Mouse (Mus musculus): ENCODE data around the gene Ptp4a2. TPM values are rescaled to one million over a fixed set of nuclear protein-coding genes. Genes with fewer than 3 reads are reported as not detected.

The Ptp4a2 gene
- polyA plus RNA-seq, 1 experiment from 2014 or later = 321 TPM

- TF ChIP-seq CTCF (IDR thresholded peaks at IDR 0.05; ENCODE audit: low read depth) = no peak
- ATAC-seq = no peak
- no peak overlapping the region for H3K4me2 ChIP-seq (replicated peaks; ENCODE audit: low read depth)
- H3K4me1 ChIP-seq (replicated peaks; ENCODE audit: control insufficient read depth, insufficient read depth, low read length) = no peaks in the 10 kb centered on the region
- no peak overlapping the region for H3K4me3 ChIP-seq (ENCODE audit: low read depth, low read length)
- H3K27me3 ChIP-seq (replicated peaks; ENCODE audit: control insufficient read depth, insufficient read depth, low read length) = no peaks in the 10 kb centered on the region
- peaks cover 23% of the 10 kb centered on the region for H3K36me3 ChIP-seq (ENCODE audit: control insufficient read depth, insufficient read depth)
- H3K9ac ChIP-seq (ENCODE audit: low read depth, low read length) = no peak overlapping the region
- H3K27ac ChIP-seq (ENCODE audit: low read depth, low read length) = no peak overlapping the region
- 81% methylated on average over 3 of the region's 3 CpGs for WGBS
- H3K9me3 ChIP-seq (ENCODE audit: control insufficient read depth) = no peaks in the 10 kb centered on the region
Observed at GRCm38 (mm10) chr4:129851861-129852260, 40.8 kb downstream of the Ptp4a2 start.

- ATAC-seq = no peak
- H3K36me3 ChIP-seq (ENCODE audit: control insufficient read depth, insufficient read depth) = peaks cover 14% of the 10 kb centered on the region
- 81% methylated on average over 2 of the region's 2 CpGs for WGBS
Observed at GRCm38 (mm10) chr4:129853053-129853452, 42.0 kb downstream of the Ptp4a2 start.

GRCm38 (mm10) chr4:129853996-129854395, 43.0 kb downstream of the Ptp4a2 start:
- Histone ChIP-seq H3K27ac (ENCODE audit: low read depth, low read length) (no peak overlapping the region), H3K9me3 (ENCODE audit: control insufficient read depth) (no peaks in the 10 kb centered on the region), H3K4me2 (replicated peaks; ENCODE audit: low read depth) (no peak overlapping the region), H3K9ac (ENCODE audit: low read depth, low read length) (no peak overlapping the region), H3K4me1 (replicated peaks; ENCODE audit: control insufficient read depth, insufficient read depth, low read length) (no peaks in the 10 kb centered on the region), H3K27me3 (replicated peaks; ENCODE audit: control insufficient read depth, insufficient read depth, low read length) (no peaks in the 10 kb centered on the region), H3K4me3 (ENCODE audit: low read depth, low read length) (no peak overlapping the region), H3K36me3 (ENCODE audit: control insufficient read depth, insufficient read depth) (peaks cover 9% of the 10 kb centered on the region)
- no peak for TF ChIP-seq CTCF (IDR thresholded peaks at IDR 0.05; ENCODE audit: low read depth)
- WGBS = 85% methylated on average over 3 of the region's 3 CpGs
- ATAC-seq = no peak

More at GRCm38 (mm10) chr4:129853053-129853452, 42.0 kb downstream of the Ptp4a2 start:
- Histone ChIP-seq H3K4me2 (replicated peaks; ENCODE audit: low read depth) (no peak overlapping the region), H3K27me3 (replicated peaks; ENCODE audit: control insufficient read depth, insufficient read depth, low read length) (no peaks in the 10 kb centered on the region), H3K4me3 (ENCODE audit: low read depth, low read length) (no peak overlapping the region), H3K9me3 (ENCODE audit: control insufficient read depth) (no peaks in the 10 kb centered on the region), H3K9ac (ENCODE audit: low read depth, low read length) (no peak overlapping the region), H3K4me1 (replicated peaks; ENCODE audit: control insufficient read depth, insufficient read depth, low read length) (no peaks in the 10 kb centered on the region), H3K27ac (ENCODE audit: low read depth, low read length) (no peak overlapping the region)
- no peak for TF ChIP-seq CTCF (IDR thresholded peaks at IDR 0.05; ENCODE audit: low read depth)

- H3K9ac ChIP-seq (ENCODE audit: low read depth, low read length) = no peak overlapping the region
- no peak for TF ChIP-seq CTCF (IDR thresholded peaks at IDR 0.05; ENCODE audit: low read depth)
- no peaks in the 10 kb centered on the region for H3K4me1 ChIP-seq (replicated peaks; ENCODE audit: control insufficient read depth, insufficient read depth, low read length)
- H3K27me3 ChIP-seq (replicated peaks; ENCODE audit: control insufficient read depth, insufficient read depth, low read length) = no peaks in the 10 kb centered on the region
- no peak overlapping the region for H3K4me2 ChIP-seq (replicated peaks; ENCODE audit: low read depth)
- 77% methylated on average over 3 of the region's 3 CpGs for WGBS
- H3K36me3 ChIP-seq (ENCODE audit: control insufficient read depth, insufficient read depth) = peaks cover 7% of the 10 kb centered on the region
- no peak overlapping the region for H3K4me3 ChIP-seq (ENCODE audit: low read depth, low read length)
- no peak overlapping the region for H3K27ac ChIP-seq (ENCODE audit: low read depth, low read length)
- ATAC-seq = no peak
- H3K9me3 ChIP-seq (ENCODE audit: control insufficient read depth) = no peaks in the 10 kb centered on the region
Observed at GRCm38 (mm10) chr4:129854615-129855014, 43.6 kb downstream of the Ptp4a2 start.

DNA sequence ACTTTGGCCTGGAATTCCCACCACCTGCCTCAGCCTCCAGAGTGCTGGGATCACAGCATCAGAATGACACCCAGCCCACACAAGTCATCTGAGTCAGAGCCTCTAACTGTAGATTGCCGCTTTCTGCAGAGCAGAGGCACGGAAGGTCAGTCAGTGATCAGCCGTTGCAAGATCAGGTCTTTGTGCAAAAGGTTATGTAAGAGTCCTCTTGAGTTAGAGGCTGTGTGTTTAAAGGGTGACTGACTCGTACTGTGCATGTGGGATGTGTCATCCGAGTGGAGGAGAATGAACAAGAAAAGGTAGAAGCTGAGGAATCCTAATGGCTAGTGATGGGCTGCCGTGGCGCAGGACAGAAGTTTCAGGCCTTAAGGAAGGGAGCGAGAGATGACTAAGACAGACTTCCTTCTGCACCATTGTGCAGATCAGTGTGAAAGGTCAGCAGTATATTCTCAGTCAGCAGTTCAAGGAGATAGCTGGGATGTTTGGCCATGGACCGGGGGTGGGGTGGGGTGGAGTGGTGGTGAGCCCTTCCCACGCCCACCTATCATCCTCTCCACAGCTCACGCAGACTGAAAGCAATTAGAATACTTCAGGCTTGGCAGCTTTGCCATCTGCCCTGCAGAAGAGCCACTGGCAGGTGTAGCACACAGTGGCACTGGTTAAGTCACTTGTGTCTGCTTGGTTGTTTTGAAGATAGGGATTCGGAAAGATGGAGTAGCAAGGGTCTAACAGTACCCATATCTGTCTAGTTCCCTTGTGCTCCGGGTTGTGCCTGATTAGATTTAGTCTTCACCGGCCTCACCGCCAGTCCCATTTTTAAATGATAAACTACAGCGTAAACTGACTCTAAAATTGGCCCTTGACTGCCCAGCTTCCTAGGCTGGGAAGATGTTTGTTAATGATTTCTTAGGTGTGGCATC, 44.3 kb downstream of the Ptp4a2 start:
- no peak overlapping the region for H3K9ac ChIP-seq (ENCODE audit: low read depth, low read length)
- H3K9me3 ChIP-seq (ENCODE audit: control insufficient read depth) = no peaks in the 10 kb centered on the region
- no peak for TF ChIP-seq CTCF (IDR thresholded peaks at IDR 0.05; ENCODE audit: low read depth)
- peak; percentile 23; the same call in 1 of the 2 replicates for ATAC-seq
- H3K4me1 ChIP-seq (replicated peaks; ENCODE audit: control insufficient read depth, insufficient read depth, low read length) = no peaks in the 10 kb centered on the region
- H3K27ac ChIP-seq (ENCODE audit: low read depth, low read length) = no peak overlapping the region
- H3K4me3 ChIP-seq (ENCODE audit: low read depth, low read length) = no peak overlapping the region
- H3K27me3 ChIP-seq (replicated peaks; ENCODE audit: control insufficient read depth, insufficient read depth, low read length) = no peaks in the 10 kb centered on the region
- 47% methylated on average over 16 of the region's 16 CpGs for WGBS
- no peak overlapping the region for H3K4me2 ChIP-seq (replicated peaks; ENCODE audit: low read depth)
- peaks cover 7% of the 10 kb centered on the region for H3K36me3 ChIP-seq (ENCODE audit: control insufficient read depth, insufficient read depth)

DNA sequence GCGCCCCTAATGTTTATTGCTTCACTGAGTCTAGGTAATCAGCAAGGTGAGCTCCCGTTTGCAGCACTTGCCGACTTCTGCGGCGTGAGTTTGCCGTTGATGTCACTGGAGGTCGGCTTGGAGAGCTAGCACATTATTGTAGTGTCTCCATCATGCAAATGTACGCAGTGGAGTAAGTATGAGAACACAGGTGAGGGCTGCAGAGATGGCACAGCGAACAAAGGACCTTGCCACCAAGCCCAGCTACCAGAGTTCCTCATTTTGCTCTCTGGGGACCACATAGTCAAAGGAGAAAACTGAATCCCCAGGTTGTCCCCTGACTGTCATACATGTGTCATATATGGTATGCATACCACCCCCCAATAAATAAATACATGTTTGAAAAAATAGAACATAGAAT, 49.4 kb downstream of the Ptp4a2 start:
- Histone ChIP-seq H3K27me3 (replicated peaks; ENCODE audit: control insufficient read depth, insufficient read depth, low read length) (no peaks in the 10 kb centered on the region), H3K36me3 (ENCODE audit: control insufficient read depth, insufficient read depth) (no peaks in the 10 kb centered on the region), H3K9me3 (ENCODE audit: control insufficient read depth) (no peaks in the 10 kb centered on the region), H3K9ac (ENCODE audit: low read depth, low read length) (no peak overlapping the region), H3K4me2 (replicated peaks; ENCODE audit: low read depth) (no peak overlapping the region), H3K4me1 (replicated peaks; ENCODE audit: control insufficient read depth, insufficient read depth, low read length) (no peaks in the 10 kb centered on the region), H3K4me3 (ENCODE audit: low read depth, low read length) (no peak overlapping the region), H3K27ac (ENCODE audit: low read depth, low read length) (no peak overlapping the region)
- no peak for ATAC-seq
- WGBS = 92% methylated on average over 9 of the region's 9 CpGs
- TF ChIP-seq CTCF (IDR thresholded peaks at IDR 0.05; ENCODE audit: low read depth) = no peak
